Mouse (Mus musculus) spleen, adult 2 months (tissue): ENCODE results near the gene Elmo3.

ENCODE experiments used
- CTCF ChIP-seq: fragments of 200-500 bp; IDR thresholded peaks from 2 replicates; pipeline ENCODE4 v1.5.1; 2011; ENCODE audit warnings: mild to moderate bottlenecking, inconsistent platforms; ENCODE audit not compliant: insufficient read depth, insufficient read length, insufficient replicate concordance; ENCODE audit errors: extremely low read depth
- POLR2A ChIP-seq: fragments of 200-500 bp; IDR thresholded peaks from 2 replicates; pipeline ENCODE4 v1.6.1; 2011; ENCODE audit warnings: low read depth, low read length, inconsistent platforms

- no peak for TF ChIP-seq CTCF
- TF ChIP-seq POLR2A, result peak; percentile 9
Measured at GRCm38 (mm10) chr8:105288958-105289732, 16.3 kb upstream of the Elmo3 start.
